ENCODE assay signal across 26 mouse cellular contexts in the genomic region with DNA sequence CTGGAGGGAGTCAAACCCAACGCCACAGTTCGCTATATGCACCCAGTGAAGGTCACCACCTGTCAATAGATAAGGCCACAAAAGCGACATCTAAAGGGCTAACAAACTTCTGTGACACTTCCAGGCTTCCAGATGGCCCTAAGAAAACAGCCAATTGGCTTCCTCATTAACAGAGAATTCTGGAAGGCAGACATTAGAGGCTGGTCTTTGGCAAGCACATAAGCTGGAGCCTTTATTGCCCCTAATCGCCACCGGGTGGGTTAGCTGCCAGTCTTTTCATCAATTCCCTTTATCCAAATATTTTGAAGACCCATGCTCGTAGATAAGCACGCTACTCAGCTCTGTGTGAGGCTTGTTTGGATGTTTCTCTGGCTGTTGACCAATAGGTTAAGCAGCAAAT. TPM values are rescaled to one million over a fixed set of nuclear protein-coding genes. Genes with fewer than 3 reads are reported as not detected.
"Had no signal": no experiment of that assay in that cellular context is flagged by ENCODE, and none has a peak within 500 bp of the region (broad histone marks: within the 10 kb centered on the region; RNA-seq: fewer than 3 reads in every experiment).

No protein-coding gene starts in this region.

- H3K9ac ChIP-seq: heart, embryonic 12.5 days; hindbrain, embryonic 13.5 days; hindbrain, embryonic 15.5 days; kidney, embryonic 15.5 days; limb, embryonic 13.5 days; limb, embryonic 15.5 days; liver, embryonic 13.5 days; liver, embryonic 15.5 days had no signal

- H3K4me2 ChIP-seq: heart, embryonic 12.5 days; hindbrain, embryonic 13.5 days; hindbrain, embryonic 15.5 days; kidney, embryonic 15.5 days; limb, embryonic 13.5 days; limb, embryonic 15.5 days; liver, embryonic 11.5 days; liver, embryonic 13.5 days; liver, embryonic 15.5 days had no signal

- H3K36me3 ChIP-seq: hindbrain, embryonic 15.5 days had no signal

- ATAC-seq: hindbrain, postnatal 0 days; intestine, embryonic 16.5 days had no signal

- H3K9me3 ChIP-seq: heart, embryonic 10.5 days; heart, embryonic 12.5 days; hindbrain, embryonic 13.5 days; hindbrain, embryonic 15.5 days; kidney, embryonic 15.5 days; limb, embryonic 13.5 days; limb, embryonic 15.5 days; liver, embryonic 13.5 days; liver, embryonic 15.5 days had no signal

- H3K4me3 ChIP-seq: heart, embryonic 10.5 days; heart, embryonic 12.5 days; hindbrain, embryonic 13.5 days; hindbrain, embryonic 15.5 days; kidney, embryonic 15.5 days; limb, embryonic 13.5 days; limb, embryonic 15.5 days; liver, embryonic 13.5 days; liver, embryonic 15.5 days had no signal

- H3K27ac ChIP-seq: heart, embryonic 10.5 days; hindbrain, embryonic 13.5 days; hindbrain, embryonic 15.5 days; hindbrain, postnatal 0 days; kidney, embryonic 15.5 days; kidney, postnatal 0 days; limb, embryonic 13.5 days; limb, embryonic 15.5 days; liver, embryonic 13.5 days; liver, embryonic 15.5 days had no signal

- DNase-seq: gastrocnemius, postnatal 14 days; gastrocnemius, postnatal 36 days; heart, adult 18-20 months; kidney, adult 11 months; kidney, adult 2 months; kidney, adult 9 months; kidney, postnatal 14 days; kidney, postnatal 36 days; layer of hippocampus, adult 9-11 months; layer of hippocampus, postnatal 36 days; left cerebral cortex, postnatal 4 days; liver, embryonic 13.5 days had no signal

RNA-seq across cellular contexts. Expression of gene Tll2, which starts 1.7 kb away (rescaled TPM):
- total RNA-seq: hematopoietic stem cell, adult 5-6 weeks had no signal
- polyA plus RNA-seq: heart, embryonic 10.5 days; intestine, embryonic 14.5 days; kidney, postnatal 0 days; liver, embryonic 11.5 days; liver, embryonic 13.5 days; liver, embryonic 15.5 days had no signal
